Mouse (Mus musculus) ES-E14 (cell line): ENCODE measurements around the gene Maz. TPM values are rescaled to one million over a fixed set of nuclear protein-coding genes. Genes with fewer than 3 reads are reported as not detected.
A peak's percentile ranks its signal among the peaks of the same experiment; 100 is the strongest.

Experiments used
- DNase-seq: peaks from one replicate; pipeline ENCODE4 v3.0.0-alpha.2; 2013; ENCODE audit warnings: low read depth, low spot score
- H3K27ac ChIP-seq: 2 replicates; pipeline ENCODE4 v1.5.1; 2012; ENCODE audit warnings: low read depth, mild to moderate bottlenecking, low read length, moderate library complexity, mixed read lengths; ENCODE audit not compliant: poor library complexity, insufficient read depth, severe bottlenecking
- H3K36me3 ChIP-seq: 2 replicates; pipeline ENCODE4 v1.6.1; 2012; ENCODE audit warnings: mild to moderate bottlenecking, low read length, moderate library complexity, mixed read lengths; ENCODE audit not compliant: control insufficient read depth, poor library complexity, insufficient read depth, severe bottlenecking
- H3K4me1 ChIP-seq, 2 experiments: fragments of 150-350 bp in 1 of 2; sonication (generic) in 1 of 2; 2 replicates each; pipeline ENCODE4 v1.6.1; 2012; ENCODE audit warnings: low read length in 2 of 2, mild to moderate bottlenecking in 1 of 2, mixed read lengths in 1 of 2; ENCODE audit not compliant: control insufficient read depth in 2 of 2, insufficient read depth in 2 of 2, poor library complexity in 1 of 2
- H3K4me3 ChIP-seq, 2 experiments: fragments of 150-350 bp in 1 of 2; sonication (generic) in 1 of 2; 2 replicates each; pipeline ENCODE4 v1.5.1; 2012; ENCODE audit warnings: low read length in 2 of 2, low read depth in 1 of 2, mild to moderate bottlenecking in 1 of 2, mixed read lengths in 1 of 2; ENCODE audit not compliant: insufficient read depth in 1 of 2, poor library complexity in 1 of 2, severe bottlenecking in 1 of 2
- H3K9ac ChIP-seq: 2 replicates; pipeline ENCODE4 v1.6.1; 2012; ENCODE audit warnings: low read depth, mild to moderate bottlenecking, low read length, mixed read lengths; ENCODE audit not compliant: poor library complexity, insufficient read depth, severe bottlenecking
- H3K9me3 ChIP-seq: fragments of 150-350 bp; sonication (generic); 2 replicates; pipeline ENCODE4 v1.6.1; 2012; ENCODE audit warnings: low read depth, mild to moderate bottlenecking, low read length; ENCODE audit not compliant: control insufficient read depth, insufficient read depth
- CHD2 ChIP-seq: IDR thresholded peaks from 2 replicates; pipeline ENCODE4 v1.6.1; 2014; ENCODE audit warnings: mild to moderate bottlenecking, low read depth, low read length, inconsistent platforms
- HCFC1 ChIP-seq: IDR thresholded peaks from 2 replicates; pipeline ENCODE4 v1.6.1; 2012; ENCODE audit warnings: low read length, inconsistent platforms, borderline replicate concordance; ENCODE audit not compliant: insufficient read depth
- MAFK ChIP-seq: IDR thresholded peaks from 2 replicates; pipeline ENCODE4 v1.6.1; 2014; ENCODE audit warnings: mild to moderate bottlenecking, low read depth, low read length, inconsistent platforms; ENCODE audit not compliant: insufficient read depth
- ZC3H11A ChIP-seq: IDR thresholded peaks from 2 replicates; pipeline ENCODE4 v1.6.1; 2012; ENCODE audit warnings: low read depth, mild to moderate bottlenecking, inconsistent platforms, low read length, borderline replicate concordance
- ZNF384 ChIP-seq: IDR thresholded peaks from 2 replicates; pipeline ENCODE4 v1.6.1; 2012; ENCODE audit warnings: low read depth, low read length, inconsistent platforms
- in situ Hi-C, 2 experiments: fragments of 600-800 bp; cut with MboI; formaldehyde crosslinking; loops; one replicate each; pipeline ENCODE4 v1.15.1; 2025; ENCODE audit warnings: low sequenced_read_pairs in 2 of 2, inconsistent platforms in 1 of 2; ENCODE audit not compliant: unreplicated experiment in 2 of 2
- total RNA-seq: library from RNA; depleted of rRNA; stranded (reverse); fragments of 300-350 nt; gene quantifications from 2 replicates; pipeline ENCODE4 v1.2.3, GENCODE M21; 2012

The Maz gene
- total RNA-seq, 1 experiment, result 134 TPM

DNA sequence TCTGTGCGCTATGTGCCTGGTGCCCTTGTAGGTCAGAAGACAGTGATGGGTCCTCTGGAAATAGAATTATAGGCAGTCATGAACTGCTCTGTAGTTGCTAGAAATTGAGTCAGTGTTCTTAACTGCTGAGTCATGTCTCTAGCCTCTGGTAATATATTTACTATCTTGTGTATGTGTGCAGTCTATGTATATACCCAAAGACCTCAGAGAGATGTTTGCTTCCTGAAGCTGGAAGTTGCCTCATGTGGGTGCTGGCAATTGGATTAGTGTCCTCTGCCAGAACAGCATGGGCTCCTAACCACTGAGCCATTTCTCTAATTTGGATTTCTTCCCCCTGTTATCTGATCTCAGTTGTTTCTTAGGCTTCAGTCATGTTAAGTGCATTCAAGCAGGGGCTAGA is 3.3 kb upstream of the Maz start:
- TF ChIP-seq MAFK (0 out of 2 replicates have a peak, but pooled peaks have one; percentile 22), HCFC1 (no peak), ZC3H11A (no peak), ZNF384 (no peak), CHD2 (no peak)
- Histone ChIP-seq H3K9ac (no peak overlapping the region), H3K4me3 (no peak overlapping the region), H3K27ac (no peak overlapping the region), H3K9me3 (no peaks in the 10 kb centered on the region), H3K36me3 (peaks cover 52% of the 10 kb centered on the region), H3K4me1 (peaks cover 5 to 12% of the 10 kb centered on the region in 2 experiments; a peak in 2 of 4 replicates)
- in situ Hi-C loops, result no loop called here
- DNase-seq, result no peak

DNA sequence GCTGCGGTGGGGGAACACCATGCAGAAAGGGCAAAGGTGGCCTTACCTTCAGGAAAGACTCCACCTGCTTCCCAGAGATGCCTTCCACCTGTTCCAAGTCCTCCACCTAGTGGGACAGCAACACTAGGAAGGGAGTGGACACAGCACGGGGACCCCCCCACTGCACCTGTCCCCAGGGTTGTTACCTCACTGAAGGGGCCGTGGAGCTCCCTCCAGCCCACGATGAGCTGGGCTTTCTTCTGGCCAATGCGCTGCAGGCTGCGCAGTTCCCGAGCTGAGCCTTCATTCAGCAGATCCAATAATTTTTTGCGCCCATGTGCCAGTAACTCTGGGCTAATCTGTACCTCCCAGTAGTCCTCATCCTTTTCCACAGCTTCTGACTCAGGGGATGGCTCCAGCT is 1.0 kb upstream of the Maz start:
- peaks cover 58% of the 10 kb centered on the region for H3K36me3 ChIP-seq
- H3K4me3 ChIP-seq, result peak overlapping the region; percentile 65 to 87
- no peaks in the 10 kb centered on the region for H3K9me3 ChIP-seq
- peaks cover 6 to 16% of the 10 kb centered on the region in 2 experiments; a peak in 3 of 4 replicates for H3K4me1 ChIP-seq
- H3K9ac ChIP-seq, result peak overlapping the region; percentile 72
- in situ Hi-C loops, result no loop called here
- H3K27ac ChIP-seq, result peak overlapping the region; percentile 80
- no peak for DNase-seq
- TF ChIP-seq HCFC1 (no peak), ZNF384 (no peak), CHD2 (no peak), MAFK (no peak), ZC3H11A (no peak)

DNA sequence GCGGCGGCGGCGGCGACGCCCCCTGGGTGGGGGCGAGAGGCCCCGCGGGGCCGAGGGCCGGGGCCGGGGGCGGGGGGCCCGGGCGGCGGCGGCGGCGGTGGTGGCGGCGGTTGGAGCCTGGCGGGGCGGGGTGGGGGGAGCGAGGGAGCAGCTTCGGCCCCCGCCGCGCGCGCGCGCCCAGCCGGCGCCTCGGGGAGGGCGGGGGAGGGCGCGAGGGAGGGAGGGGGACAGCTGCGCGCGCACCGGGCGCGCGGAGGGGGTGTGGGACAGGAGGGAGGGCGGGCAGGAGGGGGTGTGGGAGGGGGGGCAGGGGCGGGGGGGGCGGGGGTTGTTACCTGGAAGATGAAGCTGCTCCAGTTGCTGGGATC is 237 bp downstream of the Maz start:
- Histone ChIP-seq H3K4me1 (peaks cover 8 to 15% of the 10 kb centered on the region in 2 experiments; a peak in 2 of 4 replicates), H3K36me3 (peaks cover 55% of the 10 kb centered on the region), H3K9ac (peak overlapping the region; percentile 90), H3K4me3 (peak overlapping the region; percentile 3 to 87; a peak in 3 of 4 replicates), H3K27ac (peak overlapping the region; percentile 99), H3K9me3 (no peaks in the 10 kb centered on the region)
- in situ Hi-C loops, result no loop called here
- no peak for DNase-seq
- no peak for TF ChIP-seq MAFK
- TF ChIP-seq CHD2, result no peak
- no peak for TF ChIP-seq ZNF384
- no peak for TF ChIP-seq ZC3H11A
- TF ChIP-seq HCFC1, result no peak

DNA sequence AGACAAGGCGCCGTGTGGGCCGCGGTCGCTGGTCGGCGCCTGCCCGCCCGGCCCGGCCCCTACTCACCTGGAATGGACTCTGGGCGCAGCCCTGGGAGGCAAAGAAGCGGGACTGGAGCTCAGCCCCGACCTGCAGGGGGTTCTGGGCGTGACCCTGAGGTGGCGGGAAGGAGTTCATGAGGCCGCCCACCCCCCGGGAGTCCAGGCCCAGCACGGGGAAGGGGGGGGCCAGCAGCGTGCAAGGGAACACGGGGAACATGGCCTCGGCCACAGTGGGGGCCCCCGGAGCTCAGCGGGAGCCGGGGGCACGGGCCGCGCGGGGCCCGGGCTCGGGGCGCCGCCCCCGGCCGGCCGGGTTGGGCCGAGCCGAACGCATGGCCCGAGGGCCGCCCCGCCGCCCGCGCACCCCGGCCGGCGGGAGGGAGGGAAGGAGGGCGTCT is 656 bp downstream of the Maz start:
- Histone ChIP-seq H3K27ac (peak overlapping the region; percentile 99), H3K4me3 (peak overlapping the region; percentile 87 to 89), H3K4me1 (peaks cover 9 to 12% of the 10 kb centered on the region in 2 experiments; a peak in 2 of 4 replicates), H3K9ac (peak overlapping the region; percentile 90), H3K9me3 (no peaks in the 10 kb centered on the region), H3K36me3 (peaks cover 53% of the 10 kb centered on the region)
- TF ChIP-seq MAFK, result no peak
- TF ChIP-seq HCFC1, result no peak
- DNase-seq, result no peak
- in situ Hi-C loops, result no loop called here

DNA sequence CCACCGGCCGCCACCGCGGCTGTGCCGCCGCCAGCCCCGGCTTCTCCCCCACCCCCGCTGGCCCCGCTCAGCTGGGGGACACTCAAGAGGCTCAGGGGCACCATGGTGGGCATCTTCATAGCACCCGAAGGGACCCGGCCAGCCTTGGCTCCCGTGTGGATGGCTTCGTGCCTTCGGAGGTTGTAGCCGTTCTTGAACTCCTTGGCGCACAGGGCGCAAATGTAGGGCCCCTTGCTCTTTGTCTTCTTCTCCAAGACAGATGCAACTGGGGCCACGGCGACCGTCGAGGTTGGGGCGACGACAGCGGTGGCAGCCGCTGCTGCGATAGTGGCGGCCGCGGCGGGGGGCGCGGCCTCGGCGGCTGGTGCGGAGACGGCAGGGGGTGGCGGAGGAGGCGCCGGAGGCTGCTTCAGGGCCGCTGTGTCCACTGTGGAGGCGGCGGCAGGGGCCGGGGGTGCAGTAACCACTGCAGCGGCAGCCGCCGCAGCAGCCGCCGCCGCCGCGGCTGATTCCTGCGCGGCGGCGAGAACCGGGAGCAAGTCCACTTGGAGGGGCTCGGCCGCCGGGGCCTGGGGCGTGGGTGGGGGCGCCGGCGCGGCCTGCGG is 1.2 kb downstream of the Maz start:
- Histone ChIP-seq H3K36me3 (peaks cover 50% of the 10 kb centered on the region), H3K4me1 (peaks cover 9 to 12% of the 10 kb centered on the region in 2 experiments; a peak in 2 of 4 replicates), H3K9me3 (no peaks in the 10 kb centered on the region), H3K27ac (peak overlapping the region; percentile 99), H3K4me3 (peak overlapping the region; percentile 87 to 89), H3K9ac (peak overlapping the region; percentile 90)
- in situ Hi-C loops, result no loop called here
- no peak for DNase-seq
- no peak for TF ChIP-seq CHD2
- no peak for TF ChIP-seq ZC3H11A
- no peak for TF ChIP-seq MAFK
- TF ChIP-seq ZNF384, result no peak
- TF ChIP-seq HCFC1, result no peak
